In genomic region chr15:77358320-77359040, GRCm38 (mm10) we compare ENCODE assay signal across 8 mouse cellular contexts. TPM values are rescaled to one million over a fixed set of nuclear protein-coding genes. Genes with fewer than 3 reads are reported as not detected.
A peak's percentile ranks its signal among the peaks of the same experiment; 100 is the strongest.
DNase-seq lines count a peak whose midpoint lies in the region; ATAC-seq and TF ChIP-seq lines count a peak whose summit lies in the region.

No protein-coding gene starts in this region.

- no peaks in the 10 kb centered on the region for H3K79me3 ChIP-seq in C2C12 (ENCODE audit: low read depth)

- TF ChIP-seq CTCF in C2C12 (IDR thresholded peaks at IDR 0.05; ENCODE audit: control insufficient read depth, insufficient read depth, insufficient read length), result peak; percentile 99
- peak; percentile 90 for TF ChIP-seq CTCF in liver, embryonic 14.5 days (IDR thresholded peaks at IDR 0.05; ENCODE audit: low read depth)
- peak; percentile 99 for TF ChIP-seq CTCF in stomach, postnatal 0 days (IDR thresholded peaks at IDR 0.05; ENCODE audit: low read depth)

- H3K9me3 ChIP-seq in forebrain, embryonic 10.5 days, result no peaks in the 10 kb centered on the region
- H3K9me3 ChIP-seq in heart, embryonic 15.5 days (replicated peaks), result no peaks in the 10 kb centered on the region
- H3K9me3 ChIP-seq in liver, embryonic 14.5 days (ENCODE audit: control insufficient read depth, low read length), result no peaks in the 10 kb centered on the region
- H3K9me3 ChIP-seq in neural tube, embryonic 12.5 days, result no peaks in the 10 kb centered on the region
- no peaks in the 10 kb centered on the region for H3K9me3 ChIP-seq in stomach, postnatal 0 days (ENCODE audit: control insufficient read depth, low read length)

- H3K27me3 ChIP-seq in C2C12 (ENCODE audit: control insufficient read depth, insufficient read depth, insufficient read length), result no peaks in the 10 kb centered on the region
- peaks cover 33% of the 10 kb centered on the region for H3K27me3 ChIP-seq in forebrain, embryonic 10.5 days (ENCODE audit: poor library complexity, severe bottlenecking)
- H3K27me3 ChIP-seq in heart, embryonic 15.5 days, result no peaks in the 10 kb centered on the region
- H3K27me3 ChIP-seq in liver, embryonic 14.5 days (ENCODE audit: control insufficient read depth, insufficient read depth, low read length), result no peaks in the 10 kb centered on the region
- H3K27me3 ChIP-seq in neural tube, embryonic 12.5 days (replicated peaks), result no peaks in the 10 kb centered on the region
- H3K27me3 ChIP-seq in stomach, postnatal 0 days (ENCODE audit: control insufficient read depth, insufficient read depth, low read length), result no peaks in the 10 kb centered on the region

- H3K79me2 ChIP-seq in C2C12 (ENCODE audit: control insufficient read depth, insufficient read depth), result no peaks in the 10 kb centered on the region

- peak overlapping the region; percentile 62 for H3ac ChIP-seq in C2C12 (ENCODE audit: control insufficient read depth, insufficient read length, low read depth)

- H3K4me2 ChIP-seq in heart, embryonic 15.5 days, result peak overlapping the region; percentile 63
- H3K4me2 ChIP-seq in liver, embryonic 14.5 days (ENCODE audit: low read depth), result peak overlapping the region; percentile 45
- H3K4me2 ChIP-seq in neural tube, embryonic 12.5 days (replicated peaks), result peak overlapping the region; percentile 57
- peak overlapping the region; percentile 51 for H3K4me2 ChIP-seq in stomach, postnatal 0 days (replicated peaks; ENCODE audit: low read depth)

- peaks cover 76% of the 10 kb centered on the region for H3K4me1 ChIP-seq in forebrain, embryonic 10.5 days
- peaks cover 45% of the 10 kb centered on the region for H3K4me1 ChIP-seq in heart, embryonic 15.5 days (replicated peaks)
- H3K4me1 ChIP-seq in liver, embryonic 14.5 days (replicated peaks; ENCODE audit: control insufficient read depth in 2 of 2, insufficient read depth in 2 of 2, low read length in 1 of 2), result peaks cover 0 to 2% of the 10 kb centered on the region in 2 experiments; a peak in 2 of 4 replicates
- H3K4me1 ChIP-seq in neural tube, embryonic 12.5 days, result peaks cover 42% of the 10 kb centered on the region
- no peaks in the 10 kb centered on the region for H3K4me1 ChIP-seq in stomach, postnatal 0 days (replicated peaks; ENCODE audit: control insufficient read depth, insufficient read depth)

- H3K4me3 ChIP-seq in C2C12 (ENCODE audit: insufficient read depth, poor library complexity, severe bottlenecking), result no peak overlapping the region
- H3K4me3 ChIP-seq in forebrain, embryonic 10.5 days, result peak overlapping the region; percentile 52
- H3K4me3 ChIP-seq in heart, embryonic 15.5 days, result peak overlapping the region; percentile 36
- peak overlapping the region in 1 of 2 experiments; percentile 28; a peak in 3 of 4 replicates for H3K4me3 ChIP-seq in liver, embryonic 14.5 days (ENCODE audit: insufficient read depth in 1 of 2, low read depth in 2 of 2, low read length in 2 of 2)
- peak overlapping the region; percentile 27 for H3K4me3 ChIP-seq in neural tube, embryonic 12.5 days
- peak overlapping the region; percentile 17; the same call in 1 of the 2 replicates for H3K4me3 ChIP-seq in stomach, postnatal 0 days (ENCODE audit: low read depth, low read length)

- peak; percentile 74 for DNase-seq in brain, embryonic 18.5 days (ENCODE audit: low read depth, low spot score)
- DNase-seq in forebrain, embryonic 10.5 days (ENCODE audit: extremely low spot score, low spot score), result peak; percentile 92
- DNase-seq in kidney, postnatal 25 days, result peak; percentile 88 to 90
- DNase-seq in liver, embryonic 14.5 days (ENCODE audit: low read depth in 3 of 3, low spot score in 3 of 3), result no peak
- DNase-seq in stomach, postnatal 0 days (ENCODE audit: low spot score), result peak; percentile 87

- WGBS in forebrain, embryonic 10.5 days, result 2% methylated on average over 29 of the region's 29 CpGs
- 8% methylated on average over 25 of the region's 29 CpGs for WGBS in heart, embryonic 15.5 days
- 4% methylated on average over 25 of the region's 29 CpGs for WGBS in liver, embryonic 14.5 days (ENCODE audit: insufficient replicate concordance)
- WGBS in neural tube, embryonic 12.5 days, result 6% methylated on average over 27 of the region's 29 CpGs
- 8% methylated on average over 29 of the region's 29 CpGs for WGBS in stomach, postnatal 0 days

- no peak for TF ChIP-seq EP300 in liver, embryonic 14.5 days (IDR thresholded peaks at IDR 0.05; ENCODE audit: low read depth)
- no peak for TF ChIP-seq EP300 in stomach, postnatal 0 days (optimal IDR thresholded peaks at IDR 0.05)

- H3K27ac ChIP-seq in forebrain, embryonic 10.5 days, result peak overlapping the region; percentile 87
- H3K27ac ChIP-seq in heart, embryonic 15.5 days, result peak overlapping the region; percentile 50; the same call in 1 of the 2 replicates
- no peak overlapping the region for H3K27ac ChIP-seq in liver, embryonic 14.5 days
- peak overlapping the region; percentile 3; the same call in 1 of the 2 replicates for H3K27ac ChIP-seq in neural tube, embryonic 12.5 days
- peak overlapping the region; percentile 70 for H3K27ac ChIP-seq in stomach, postnatal 0 days (replicated peaks)

- no peaks in the 10 kb centered on the region for H3K36me3 ChIP-seq in C2C12 (ENCODE audit: control insufficient read depth, insufficient read depth)
- H3K36me3 ChIP-seq in forebrain, embryonic 10.5 days (replicated peaks), result no peaks in the 10 kb centered on the region
- no peaks in the 10 kb centered on the region for H3K36me3 ChIP-seq in heart, embryonic 15.5 days
- H3K36me3 ChIP-seq in liver, embryonic 14.5 days (replicated peaks; ENCODE audit: control insufficient read depth, insufficient read depth, low read depth), result no peaks in the 10 kb centered on the region
- no peaks in the 10 kb centered on the region for H3K36me3 ChIP-seq in neural tube, embryonic 12.5 days
- H3K36me3 ChIP-seq in stomach, postnatal 0 days (ENCODE audit: control insufficient read depth, insufficient read depth, low read length), result no peaks in the 10 kb centered on the region

- no peak overlapping the region for H3K9ac ChIP-seq in heart, embryonic 15.5 days
- H3K9ac ChIP-seq in liver, embryonic 14.5 days (replicated peaks), result no peak overlapping the region
- H3K9ac ChIP-seq in neural tube, embryonic 12.5 days, result peak overlapping the region; percentile 47
- H3K9ac ChIP-seq in stomach, postnatal 0 days (ENCODE audit: low read length), result peak overlapping the region; percentile 47; the same call in 1 of the 2 replicates

- peak; percentile 79 for ATAC-seq in heart, embryonic 15.5 days (replicated peaks; ENCODE audit: insufficient number of reproducible peaks, insufficient read depth, low FRiP score, low read depth)
- peak; percentile 60; the same call in 1 of the 2 replicates for ATAC-seq in liver, embryonic 14.5 days (ENCODE audit: insufficient read depth)
- peak; percentile 88 for ATAC-seq in neural tube, embryonic 12.5 days (ENCODE audit: low FRiP score, low read depth)
- ATAC-seq in stomach, postnatal 0 days (ENCODE audit: low FRiP score, low TSS enrichment), result peak; percentile 88

TF ChIP-seq in C2C12, 6 proteins besides CTCF, POLR2A, EP300 and RAD21:
- TF ChIP-seq MYOD1 (IDR thresholded peaks at IDR 0.05; ENCODE audit: control insufficient read depth, insufficient read length, low read depth) (peak; percentile 57), MYOG (IDR thresholded peaks at IDR 0.05; ENCODE audit: control insufficient read depth, extremely low read depth, insufficient read length) (no peak), MAX (IDR thresholded peaks at IDR 0.05) (peak; percentile 61), FOSL1 (IDR thresholded peaks at IDR 0.05; ENCODE audit: insufficient read depth, low read length, poor library complexity, severe bottlenecking) (no peak)

RNA-seq across cellular contexts. Expression of gene Apol7a, which starts 40.4 kb away (rescaled TPM):
- polyA plus RNA-seq in C2C12 (2012; fragmentation: generic; extraction: Trizol), result 0.27 TPM
- not detected in 2 replicates for polyA plus RNA-seq in forebrain, embryonic 10.5 days (2016; fragmentation: Nextera tagmentation; extraction: Ambion mirVana)
- 0.14 and 0.15 TPM in 2 replicates for polyA plus RNA-seq in heart, embryonic 15.5 days (2015; fragmentation: Nextera tagmentation; extraction: Ambion mirVana)
- polyA plus RNA-seq in liver, embryonic 14.5 days (2012; rRNA removed), result 0.25 and 0.26 TPM in 2 replicates
- polyA plus RNA-seq in liver, embryonic 14.5 days (2014; fragmentation: Nextera tagmentation; extraction: Ambion mirVana), result 0.56 and 0.69 TPM in 2 replicates
- polyA plus RNA-seq in neural tube, embryonic 12.5 days (2016; fragmentation: Nextera tagmentation; extraction: Ambion mirVana), result not detected in 2 replicates
- polyA plus RNA-seq in stomach, postnatal 0 days (2015; fragmentation: Nextera tagmentation; extraction: Ambion mirVana), result 12.7 and 14.5 TPM in 2 replicates

RNA-seq across cellular contexts. Expression of gene Rbfox2, which starts 51.7 kb away (rescaled TPM):
- 72.3 TPM for polyA plus RNA-seq in C2C12 (2012; fragmentation: generic; extraction: Trizol)
- 35.8 and 39.0 TPM in 2 replicates for polyA plus RNA-seq in forebrain, embryonic 10.5 days (2016; fragmentation: Nextera tagmentation; extraction: Ambion mirVana)
- polyA plus RNA-seq in heart, embryonic 15.5 days (2015; fragmentation: Nextera tagmentation; extraction: Ambion mirVana), result 54.6 and 61.2 TPM in 2 replicates
- polyA plus RNA-seq in liver, embryonic 14.5 days (2012; rRNA removed), result 9.1 and 9.9 TPM in 2 replicates
- polyA plus RNA-seq in liver, embryonic 14.5 days (2014; fragmentation: Nextera tagmentation; extraction: Ambion mirVana), result 7.2 and 8.5 TPM in 2 replicates
- polyA plus RNA-seq in neural tube, embryonic 12.5 days (2016; fragmentation: Nextera tagmentation; extraction: Ambion mirVana), result 148 and 159 TPM in 2 replicates
- polyA plus RNA-seq in stomach, postnatal 0 days (2015; fragmentation: Nextera tagmentation; extraction: Ambion mirVana), result 23.2 and 24.4 TPM in 2 replicates

RNA-seq across cellular contexts. Expression of gene Apol9a, which starts 52.5 kb away (rescaled TPM):
- 18.1 TPM for polyA plus RNA-seq in C2C12 (2012; fragmentation: generic; extraction: Trizol)
- polyA plus RNA-seq in forebrain, embryonic 10.5 days (2016; fragmentation: Nextera tagmentation; extraction: Ambion mirVana), result not detected in 2 replicates
- polyA plus RNA-seq in heart, embryonic 15.5 days (2015; fragmentation: Nextera tagmentation; extraction: Ambion mirVana), result 0.53 and 0.79 TPM in 2 replicates
- polyA plus RNA-seq in liver, embryonic 14.5 days (2012; rRNA removed), result not detected in 2 replicates
- not detected in 2 replicates for polyA plus RNA-seq in liver, embryonic 14.5 days (2014; fragmentation: Nextera tagmentation; extraction: Ambion mirVana)
- polyA plus RNA-seq in neural tube, embryonic 12.5 days (2016; fragmentation: Nextera tagmentation; extraction: Ambion mirVana), result 0.24 TPM in 1 of 2 replicates, not detected in the other
- polyA plus RNA-seq in stomach, postnatal 0 days (2015; fragmentation: Nextera tagmentation; extraction: Ambion mirVana), result 2.3 and 3.1 TPM in 2 replicates

Comparison
In these comparisons a context has a peak if more than half of its experiments do, and no peak if none do; other contexts are left out.
1. DNase-seq: peak in brain, embryonic 18.5 days (single experiment), forebrain, embryonic 10.5 days (single experiment), kidney, postnatal 25 days (2 of 2) and stomach, postnatal 0 days (single experiment); none in liver, embryonic 14.5 days (0 of 3).
2. H3K9ac ChIP-seq: peak in neural tube, embryonic 12.5 days (single experiment) and stomach, postnatal 0 days (single experiment); none in heart, embryonic 15.5 days (single experiment) and liver, embryonic 14.5 days (single experiment).
3. Peak in every context shown above with its lines, with median percentiles within 50 percentile points of each other: CTCF ChIP-seq, ATAC-seq and H3K4me2 ChIP-seq.